Mouse (Mus musculus) forebrain, embryonic 11.5 days (tissue): ENCODE data around the gene Sugp1. TPM values are rescaled to one million over a fixed set of nuclear protein-coding genes. Genes with fewer than 3 reads are reported as not detected.
A peak's percentile ranks its signal among the peaks of the same experiment; 100 is the strongest.

Source experiments
- ATAC-seq: fragments of 200-750 bp; cut with Nextera tagmentation; replicated peaks from 2 replicates; pipeline ENCODE4 v1.8.0; 2017; ENCODE audit warnings: moderate TSS enrichment; ENCODE audit not compliant: low FRiP score
- DNase-seq: peaks from one replicate; pipeline ENCODE4 v3.0.0-alpha.2; 2017; ENCODE audit warnings: low spot score
- H3K27ac ChIP-seq: fragments of 300-500 bp; sonication (generic); 2 replicates; pipeline ENCODE4 v1.5.1; 2014; ENCODE audit warnings: low read depth, low read length
- H3K27me3 ChIP-seq: fragments of 300-500 bp; sonication (generic); 2 replicates; pipeline ENCODE4 v1.6.1; 2014; ENCODE audit warnings: mild to moderate bottlenecking, low read length, mixed read lengths; ENCODE audit not compliant: control insufficient read depth, insufficient read depth
- H3K36me3 ChIP-seq: fragments of 300-500 bp; sonication (generic); 2 replicates; pipeline ENCODE4 v1.6.1; 2014; ENCODE audit warnings: mild to moderate bottlenecking, low read length, moderate library complexity, mixed read lengths; ENCODE audit not compliant: control insufficient read depth, insufficient read depth
- H3K4me1 ChIP-seq: fragments of 300-500 bp; sonication (generic); replicated peaks from 2 replicates; pipeline ENCODE4 v1.6.1; 2014; ENCODE audit warnings: low read length, mixed read lengths; ENCODE audit not compliant: control insufficient read depth, insufficient read depth
- H3K4me2 ChIP-seq: fragments of 300-500 bp; sonication (generic); 2 replicates; pipeline ENCODE4 v1.6.1; 2014; ENCODE audit warnings: low read depth, mild to moderate bottlenecking, low read length, moderate library complexity, mixed read lengths; ENCODE audit not compliant: severe bottlenecking
- H3K4me3 ChIP-seq: fragments of 300-500 bp; sonication (generic); 2 replicates; pipeline ENCODE4 v1.5.1; 2014; ENCODE audit warnings: low read depth, low read length
- H3K9ac ChIP-seq: fragments of 300-500 bp; sonication (generic); 2 replicates; pipeline ENCODE4 v1.6.1; 2014; ENCODE audit warnings: low read length
- H3K9me3 ChIP-seq: fragments of 300-500 bp; sonication (generic); 2 replicates; pipeline ENCODE4 v1.6.1; 2016; ENCODE audit warnings: low read length, mixed read lengths; ENCODE audit not compliant: control insufficient read depth
- WGBS: fragments of 180-500 bp; shearing (Covaris S2); extraction: QIAGEN DNeasy Blood & Tissue Kit; methylation state at CpG from one replicate; pipeline ENCODE4 v1.1.7; 2014; 5-methylcytosine and 5-hydroxymethylcytosine counted together
- polyA plus RNA-seq: library from polyadenylated mRNA; unstranded; fragments of >200 nt; fragmentation: Nextera tagmentation; extraction: Ambion mirVana; gene quantifications from 2 replicates; pipeline ENCODE4 v1.2.1, GENCODE M21; 2014

The Sugp1 gene
- polyA plus RNA-seq, 1 experiment from 2014 or later, result 44.6 TPM

DNA sequence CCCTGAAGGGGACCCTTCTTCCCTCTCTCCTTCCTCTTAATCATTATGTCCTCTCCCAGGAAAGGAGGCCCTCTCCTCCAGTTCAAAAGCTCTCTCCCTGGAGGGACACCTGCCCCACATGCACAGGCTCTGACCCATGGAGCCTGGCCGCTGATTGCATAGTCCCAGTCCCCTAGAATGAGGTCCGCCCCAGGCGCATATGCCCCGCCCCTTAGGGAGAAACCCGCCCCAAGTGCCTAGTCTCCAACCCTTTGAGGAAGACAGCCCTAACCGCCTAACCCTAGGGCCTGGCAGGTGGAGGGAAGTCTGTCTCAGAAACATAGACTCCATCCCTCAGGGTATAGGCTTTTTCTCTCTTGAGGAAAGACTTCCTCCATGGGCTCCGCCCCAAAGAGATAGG, 44.6 kb downstream of the Sugp1 start:
- no peak overlapping the region for H3K4me2 ChIP-seq
- H3K27me3 ChIP-seq, result peaks cover 74% of the 10 kb centered on the region
- ATAC-seq (no peak), DNase-seq (no peak)
- WGBS, result 4% methylated on average over 7 of the region's 7 CpGs
- peaks cover 17% of the 10 kb centered on the region; the same call in 1 of the 2 replicates for H3K4me1 ChIP-seq
- H3K36me3 ChIP-seq, result no peaks in the 10 kb centered on the region
- H3K4me3 ChIP-seq, result no peak overlapping the region
- no peak overlapping the region for H3K27ac ChIP-seq
- H3K9me3 ChIP-seq, result no peaks in the 10 kb centered on the region
- H3K9ac ChIP-seq, result no peak overlapping the region; the same call in 1 of the 2 replicates

DNA sequence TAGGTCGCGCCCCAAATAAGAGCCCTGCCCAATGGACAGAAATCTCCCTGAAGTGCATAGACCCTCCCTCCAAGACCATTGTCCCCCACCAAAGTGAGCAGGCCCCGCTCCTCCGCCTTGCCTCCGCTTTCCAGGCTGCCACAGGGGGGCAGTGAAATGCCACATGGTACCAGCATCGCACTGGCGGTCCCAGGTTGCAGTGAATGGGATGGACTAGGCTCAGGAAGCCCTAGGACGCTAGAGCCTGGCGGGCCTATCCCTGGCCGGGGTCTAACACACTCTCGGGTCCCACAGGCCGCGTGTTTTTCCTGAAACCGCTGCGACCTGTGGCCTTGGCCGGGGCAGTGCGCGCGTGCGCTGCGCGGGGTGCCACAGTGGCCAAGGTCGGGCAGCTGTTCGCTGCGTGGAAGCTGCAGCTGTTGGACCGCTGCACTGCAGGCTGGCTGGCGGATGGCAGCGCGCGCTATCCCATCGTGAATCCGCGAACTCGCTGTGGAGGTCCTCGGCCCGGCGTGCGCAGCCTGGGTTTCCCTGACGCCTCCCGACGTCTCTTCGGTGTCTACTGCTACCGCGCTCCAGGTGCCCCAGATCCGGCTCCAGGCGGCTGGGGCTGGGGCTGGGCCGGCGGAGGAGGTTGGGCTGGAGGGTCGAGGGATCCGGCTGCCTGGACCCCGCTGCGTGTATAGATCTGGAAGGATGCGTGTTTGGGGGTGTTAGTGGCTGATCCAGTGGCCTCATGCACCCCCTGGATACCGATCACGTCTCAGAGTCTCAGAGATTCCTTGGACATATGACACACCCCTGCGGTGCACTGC, 45.4 kb downstream of the Sugp1 start:
- 4% methylated on average over 56 of the region's 56 CpGs for WGBS
- Histone ChIP-seq H3K4me3 (peak overlapping the region; percentile 36), H3K4me1 (peaks cover 17% of the 10 kb centered on the region; the same call in 1 of the 2 replicates), H3K4me2 (peak overlapping the region; percentile 83), H3K27ac (no peak overlapping the region), H3K36me3 (no peaks in the 10 kb centered on the region), H3K27me3 (peaks cover 69% of the 10 kb centered on the region), H3K9me3 (no peaks in the 10 kb centered on the region), H3K9ac (peak overlapping the region; percentile 40)
- ATAC-seq (peak; percentile 76), DNase-seq (peak; percentile 85)

DNA sequence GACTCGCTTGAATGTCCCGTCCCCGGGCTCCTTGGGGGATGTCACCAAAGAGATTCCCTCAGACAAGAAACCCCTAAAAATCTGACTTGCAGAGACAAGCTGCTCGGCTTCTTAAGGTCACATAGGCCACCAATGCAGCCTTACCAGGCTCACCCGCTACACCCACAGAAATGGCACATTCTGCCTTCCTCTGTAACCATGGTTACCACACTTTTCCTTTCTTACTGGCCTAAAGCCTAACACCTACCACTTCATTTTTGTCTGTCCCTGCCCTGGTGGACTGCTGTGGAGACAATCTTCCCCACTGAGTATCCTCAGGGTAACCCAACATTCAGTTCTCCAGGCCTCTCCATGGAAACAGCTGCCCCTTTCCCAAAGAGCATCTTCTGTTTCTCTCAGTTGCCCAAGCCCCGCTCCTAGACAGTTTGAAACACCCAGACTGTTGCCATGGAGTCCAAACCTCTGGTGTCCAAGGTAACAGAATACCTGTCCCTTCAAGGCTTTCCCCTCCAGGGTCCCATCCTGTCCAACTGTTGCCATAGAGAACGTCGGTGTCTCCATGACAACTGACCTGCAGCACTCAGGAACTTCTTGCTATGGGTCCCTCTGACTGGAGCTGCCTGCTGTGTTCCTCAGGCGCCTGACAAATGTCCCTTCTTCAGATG, 46.8 kb downstream of the Sugp1 start:
- no peak for DNase-seq
- H3K27me3 ChIP-seq, result peaks cover 55% of the 10 kb centered on the region
- no peak overlapping the region for H3K27ac ChIP-seq
- peaks cover 8% of the 10 kb centered on the region; the same call in 1 of the 2 replicates for H3K4me1 ChIP-seq
- no peak overlapping the region for H3K9ac ChIP-seq
- H3K36me3 ChIP-seq, result no peaks in the 10 kb centered on the region
- no peak for ATAC-seq
- 55% methylated on average over 9 of the region's 9 CpGs for whole genome bisulfite sequencing
- H3K4me3 ChIP-seq, result no peak overlapping the region
- no peak overlapping the region for H3K4me2 ChIP-seq
- no peaks in the 10 kb centered on the region for H3K9me3 ChIP-seq

DNA sequence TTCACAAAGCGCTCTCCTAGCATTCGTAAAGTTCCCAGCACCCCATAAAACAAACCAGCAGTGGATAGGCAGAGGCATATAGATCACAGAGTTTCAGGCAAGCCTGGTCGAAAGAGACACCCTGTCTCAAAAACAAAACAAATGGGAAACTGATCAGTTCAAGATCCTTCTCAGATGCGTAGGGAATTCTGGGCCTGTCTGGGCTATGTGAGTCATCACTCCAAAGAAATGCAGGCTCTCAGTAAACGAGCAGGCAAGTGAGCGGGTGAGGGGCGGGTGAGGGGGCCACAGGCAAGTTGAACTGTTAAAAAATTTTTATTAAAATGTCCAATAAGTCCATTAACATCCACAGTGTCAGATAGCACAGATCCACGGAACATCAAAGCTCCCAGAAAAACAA, 50.2 kb downstream of the Sugp1 start:
- 64% methylated on average over 8 of the region's 8 CpGs for WGBS
- H3K9ac ChIP-seq, result no peak overlapping the region
- H3K4me3 ChIP-seq, result no peak overlapping the region
- no peak for DNase-seq
- peaks cover 1% of the 10 kb centered on the region for H3K36me3 ChIP-seq
- peaks cover 6% of the 10 kb centered on the region; the same call in 1 of the 2 replicates for H3K4me1 ChIP-seq
- H3K4me2 ChIP-seq, result no peak overlapping the region
- H3K27me3 ChIP-seq, result peaks cover 22% of the 10 kb centered on the region
- no peak for ATAC-seq
- no peak overlapping the region for H3K27ac ChIP-seq
- H3K9me3 ChIP-seq, result no peaks in the 10 kb centered on the region; the same call in 1 of the 2 replicates

DNA sequence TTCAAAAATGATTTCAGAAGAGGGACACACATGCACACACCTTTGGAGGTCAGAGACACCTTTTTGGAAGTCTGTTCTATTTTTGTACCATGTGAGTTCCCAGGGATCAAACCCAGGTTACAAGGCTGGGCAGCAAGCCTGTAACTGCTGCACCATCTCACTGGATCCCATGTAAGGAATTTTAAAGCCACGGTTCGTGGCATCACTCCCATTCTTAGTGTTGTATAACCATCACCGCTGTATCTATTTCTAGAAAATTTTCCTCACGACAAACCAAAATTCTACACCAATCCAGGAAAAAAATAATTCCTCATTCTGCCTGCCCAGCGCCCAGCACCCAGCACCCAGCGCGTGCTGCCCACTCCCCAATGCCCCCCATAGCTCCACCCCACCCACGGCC, 56.7 kb downstream of the Sugp1 start:
- no peak for DNase-seq
- H3K9me3 ChIP-seq, result peaks cover 3% of the 10 kb centered on the region; the same call in 1 of the 2 replicates
- no peaks in the 10 kb centered on the region for H3K4me1 ChIP-seq
- no peak overlapping the region for H3K4me2 ChIP-seq
- H3K27ac ChIP-seq, result no peak overlapping the region
- ATAC-seq, result no peak
- no peak overlapping the region for H3K4me3 ChIP-seq
- H3K9ac ChIP-seq, result no peak overlapping the region
- no peaks in the 10 kb centered on the region for H3K27me3 ChIP-seq
- peaks cover 7% of the 10 kb centered on the region for H3K36me3 ChIP-seq
- WGBS, result 79% methylated on average over 8 of the region's 8 CpGs

DNA sequence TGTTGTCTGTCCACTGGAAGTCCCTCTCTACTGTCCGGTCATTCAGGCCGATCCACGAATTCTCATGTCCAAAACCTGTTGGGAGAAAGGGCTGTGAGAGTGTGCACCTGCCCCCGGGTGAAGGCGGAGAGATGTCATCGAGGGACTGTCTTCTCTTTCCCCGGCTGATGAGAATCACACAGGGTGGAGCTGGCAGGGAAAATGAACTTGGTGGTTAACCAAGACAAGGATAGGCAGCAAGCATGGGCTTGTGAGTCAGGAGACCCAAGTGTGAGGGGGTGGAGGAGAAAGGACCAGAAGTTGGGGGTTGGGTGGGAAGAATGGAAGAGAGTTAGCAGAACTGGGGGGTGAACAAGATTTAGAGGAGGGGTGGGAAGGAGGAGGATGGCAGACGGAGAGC, 57.6 kb downstream of the Sugp1 start:
- peaks cover 7% of the 10 kb centered on the region for H3K36me3 ChIP-seq
- no peak overlapping the region for H3K4me3 ChIP-seq
- peaks cover 3% of the 10 kb centered on the region; the same call in 1 of the 2 replicates for H3K9me3 ChIP-seq
- no peak for DNase-seq
- H3K4me2 ChIP-seq, result no peak overlapping the region
- no peaks in the 10 kb centered on the region for H3K27me3 ChIP-seq
- no peak for ATAC-seq
- WGBS, result 88% methylated on average over 8 of the region's 8 CpGs
- H3K9ac ChIP-seq, result no peak overlapping the region
- H3K27ac ChIP-seq, result no peak overlapping the region
- H3K4me1 ChIP-seq, result no peaks in the 10 kb centered on the region

DNA sequence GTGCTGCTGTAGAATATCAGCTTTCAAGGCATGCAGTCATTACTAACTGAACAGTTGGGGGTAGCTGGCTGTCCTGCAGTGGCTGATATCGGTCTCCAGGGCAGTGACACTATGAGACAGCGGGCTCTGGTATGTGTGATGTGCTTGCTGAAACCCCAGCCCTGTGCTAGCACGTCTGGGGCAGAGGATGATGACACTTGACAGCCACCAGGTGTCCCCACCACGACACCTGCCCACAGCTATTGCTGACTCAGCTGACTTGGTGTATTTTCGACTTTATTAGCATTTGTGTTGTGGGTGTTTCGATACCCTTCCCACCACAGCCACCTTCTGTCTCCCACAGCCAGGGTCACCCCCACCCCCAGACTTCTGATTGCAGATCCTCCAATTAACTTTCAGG, 61.9 kb downstream of the Sugp1 start:
- 27% methylated on average over 6 of the region's 6 CpGs for WGBS
- Histone ChIP-seq H3K4me1 (no peaks in the 10 kb centered on the region), H3K4me3 (no peak overlapping the region), H3K4me2 (no peak overlapping the region), H3K27ac (no peak overlapping the region), H3K27me3 (no peaks in the 10 kb centered on the region), H3K9ac (no peak overlapping the region), H3K36me3 (no peaks in the 10 kb centered on the region), H3K9me3 (no peaks in the 10 kb centered on the region)
- DNase-seq (no peak), ATAC-seq (peak; percentile 47; the same call in 1 of the 2 replicates)

DNA sequence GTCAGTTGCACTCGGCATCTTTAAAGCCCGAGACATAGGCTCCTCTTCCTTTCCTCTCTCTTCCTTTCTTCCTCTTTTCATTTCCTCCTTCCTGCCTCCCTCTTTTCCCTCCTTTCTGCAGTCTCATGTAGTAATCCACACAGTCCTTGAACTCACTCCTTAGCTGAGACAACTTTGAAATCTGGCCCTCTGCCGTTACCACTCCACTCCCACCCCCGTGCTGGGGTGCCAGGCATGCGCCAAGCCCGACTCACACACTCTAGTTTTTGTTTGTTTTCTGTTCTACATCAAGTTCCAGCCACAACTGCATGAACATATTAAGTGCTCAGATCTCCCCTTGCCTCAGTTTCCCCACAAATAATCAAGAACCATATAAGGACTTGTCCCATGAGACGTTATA, 62.3 kb downstream of the Sugp1 start:
- no peaks in the 10 kb centered on the region for H3K4me1 ChIP-seq
- H3K4me2 ChIP-seq, result no peak overlapping the region
- no peak overlapping the region for H3K4me3 ChIP-seq
- DNase-seq (no peak), ATAC-seq (no peak)
- no peaks in the 10 kb centered on the region for H3K9me3 ChIP-seq
- no peak overlapping the region for H3K9ac ChIP-seq
- no peaks in the 10 kb centered on the region for H3K27me3 ChIP-seq
- no peak overlapping the region for H3K27ac ChIP-seq
- 84% methylated on average over 7 of the region's 7 CpGs for WGBS
- no peaks in the 10 kb centered on the region; the same call in 1 of the 2 replicates for H3K36me3 ChIP-seq
